10 mouse cellular contexts compared by ENCODE assay signal in the genomic region with DNA sequence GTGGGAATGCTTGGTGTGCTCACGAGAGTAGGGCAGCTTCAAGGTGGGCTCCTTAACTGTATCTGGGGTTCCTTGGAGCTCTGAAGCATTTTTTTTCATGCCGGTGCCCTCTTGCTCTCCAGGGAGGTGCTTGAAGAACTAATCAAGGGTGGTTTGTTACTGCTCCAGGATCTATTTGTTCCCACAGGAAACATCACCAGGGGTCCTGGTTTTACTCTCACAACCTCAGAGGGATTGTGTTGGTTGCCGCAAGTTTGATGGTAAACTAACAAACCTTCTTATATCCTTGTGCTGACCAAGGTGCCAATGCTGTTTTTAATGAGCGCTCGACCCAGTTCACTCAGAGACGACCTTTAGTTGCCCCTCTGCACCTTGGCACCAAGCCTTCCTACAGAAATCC. TPM values are rescaled to one million over a fixed set of nuclear protein-coding genes. Genes with fewer than 3 reads are reported as not detected.
DNase-seq lines count a peak whose midpoint lies in the region; ATAC-seq lines count a peak whose summit lies in the region.
"Had no signal": no experiment of that assay in that cellular context is flagged by ENCODE, and none has a peak within 500 bp of the region (broad histone marks: within the 10 kb centered on the region; RNA-seq: fewer than 3 reads in every experiment).

No protein-coding gene starts in this region.

- DNase-seq in kidney, postnatal 10 days = peak; percentile 8
- no peak for DNase-seq in kidney, postnatal 4 days
- DNase-seq in forebrain, embryonic 10.5 days (ENCODE audit: extremely low spot score, low spot score) = no peak
- peak; percentile 12 for DNase-seq in naive thymus-derived CD4-positive, alpha-beta T cell, adult 2 months (ENCODE audit: low read depth)
- no peak for DNase-seq in left cerebral cortex, adult 9 months (ENCODE audit: low spot score in 2 of 2)
- no peak for DNase-seq in left cerebral cortex, postnatal 10 days (ENCODE audit: extremely low spot score in 1 of 2, low spot score in 2 of 2)
- DNase-seq in testis, postnatal 10 days (ENCODE audit: low spot score) = no peak
- DNase-seq: gastrocnemius, postnatal 36 days; thymus, postnatal 14 days had no signal

- 19% methylated on average over 6 of the region's 6 CpGs for WGBS in forebrain, embryonic 10.5 days
- 18% methylated on average over 6 of the region's 6 CpGs for WGBS in intestine, embryonic 16.5 days

- H3K36me3 ChIP-seq in forebrain, embryonic 10.5 days (replicated peaks) = no peaks in the 10 kb centered on the region
- H3K36me3 ChIP-seq in intestine, embryonic 16.5 days (ENCODE audit: control insufficient read depth, insufficient read depth, low read length) = no peaks in the 10 kb centered on the region

- no peak overlapping the region for H3K27ac ChIP-seq in forebrain, embryonic 10.5 days
- no peak overlapping the region for H3K27ac ChIP-seq in intestine, embryonic 16.5 days (ENCODE audit: low read length)

- peaks cover 67% of the 10 kb centered on the region for H3K27me3 ChIP-seq in forebrain, embryonic 10.5 days (ENCODE audit: poor library complexity, severe bottlenecking)
- H3K27me3 ChIP-seq in intestine, embryonic 16.5 days (replicated peaks; ENCODE audit: control insufficient read depth, insufficient read depth, low read length) = peaks cover 20% of the 10 kb centered on the region

- H3K9ac ChIP-seq in intestine, embryonic 16.5 days (ENCODE audit: low read depth, low read length) = no peak overlapping the region

- peak overlapping the region; percentile 98 for H3K4me2 ChIP-seq in intestine, embryonic 16.5 days (ENCODE audit: low read depth, low read length)

- H3K4me3 ChIP-seq in forebrain, embryonic 10.5 days = peak overlapping the region; percentile 76
- peak overlapping the region; percentile 69 for H3K4me3 ChIP-seq in intestine, embryonic 16.5 days (ENCODE audit: low read length)

- no peaks in the 10 kb centered on the region for H3K9me3 ChIP-seq in forebrain, embryonic 10.5 days
- no peaks in the 10 kb centered on the region for H3K9me3 ChIP-seq in intestine, embryonic 16.5 days (ENCODE audit: control insufficient read depth, low read length)

- ATAC-seq in intestine, embryonic 16.5 days = no peak

- intact Hi-C loops in left cerebral cortex, postnatal 10 days (cut with DNase I) = no loop called here

- H3K4me1 ChIP-seq in forebrain, embryonic 10.5 days = peaks cover 18% of the 10 kb centered on the region
- H3K4me1 ChIP-seq in intestine, embryonic 16.5 days (ENCODE audit: control insufficient read depth, insufficient read depth, low read length) = peaks cover 7% of the 10 kb centered on the region

RNA-seq across cellular contexts. Expression of a gene that starts 0.9 kb away (rescaled TPM):
- 0.81 and 0.85 TPM in 2 replicates for polyA plus RNA-seq in forebrain, embryonic 10.5 days (2016; fragmentation: Nextera tagmentation; extraction: Ambion mirVana)
- 0.15 and 0.34 TPM in 2 replicates for polyA plus RNA-seq in intestine, embryonic 16.5 days (2015; fragmentation: Nextera tagmentation; extraction: Ambion mirVana)
- 10 to 100 TPM; 37.9 to 45.4 TPM for total RNA-seq in left cerebral cortex, postnatal 10 days (2021)
- total RNA-seq: gastrocnemius, postnatal 36 days had no signal

Comparison
In these comparisons a context has a peak if more than half of its experiments do, and no peak if none do; other contexts are left out.
1. DNase-seq: peak in kidney, postnatal 10 days (single experiment) and naive thymus-derived CD4-positive, alpha-beta T cell, adult 2 months (single experiment); none in kidney, postnatal 4 days (0 of 2), forebrain, embryonic 10.5 days (single experiment), left cerebral cortex, adult 9 months (0 of 2), left cerebral cortex, postnatal 10 days (0 of 2) and testis, postnatal 10 days (single experiment).